Mouse (Mus musculus) heart, adult 11 months (tissue): Measurements from ENCODE around the gene Gm10128.
"Not testable (repeated sequence)": the region's sequence is repeated elsewhere in the genome, so short reads cannot be mapped to it uniquely, and the experiment has no call there.

Source experiments
- DNase-seq: peaks from one replicate; pipeline ENCODE4 v3.0.0; 2022

Gm10128 gene

GRCm38 (mm10) chr14:7643872-7644271, at the start of gene Gm10128:
Gene Gm10128 (minus strand): TSS chr14:7643972.
- DNase-seq, result not testable (repeated sequence)

- DNase-seq, result peak; percentile 64
Observed at GRCm38 (mm10) chr14:7681170-7681569, 37.4 kb upstream of the Gm10128 start.

GRCm38 (mm10) chr14:7662491-7662890, 18.7 kb upstream of the Gm10128 start:
- DNase-seq, result not testable (repeated sequence)

GRCm38 (mm10) chr14:7658101-7659074, 14.6 kb upstream of the Gm10128 start:
- peak; percentile 95 for DNase-seq

GRCm38 (mm10) chr14:7657456-7657855, 13.7 kb upstream of the Gm10128 start:
- not testable (repeated sequence) for DNase-seq

- not testable (repeated sequence) for DNase-seq
Observed at GRCm38 (mm10) chr14:7595492-7595891, 48.3 kb downstream of the Gm10128 start, which contains the start of gene Gm10338. Gene Gm10338 (minus strand): TSS chr14:7595592.
